Mouse (Mus musculus) testis, adult 2 months (tissue): ENCODE results near the gene Sgsh. TPM values are rescaled to one million over a fixed set of nuclear protein-coding genes. Genes with fewer than 3 reads are reported as not detected.
A peak's percentile ranks its signal among the peaks of the same experiment; 100 is the strongest.

Experiments used
- H3K27ac ChIP-seq: fragments of 200-500 bp; 2 replicates; pipeline ENCODE4 v1.5.1; 2012; ENCODE audit warnings: low read depth, low read length; ENCODE audit not compliant: control insufficient read depth, insufficient read depth
- H3K27me3 ChIP-seq: fragments of 200-500 bp; 2 replicates; pipeline ENCODE4 v1.6.1; 2012; ENCODE audit warnings: mild to moderate bottlenecking, low read length, moderate library complexity; ENCODE audit not compliant: control insufficient read depth, insufficient read depth
- H3K36me3 ChIP-seq: fragments of 200-500 bp; 2 replicates; pipeline ENCODE4 v1.6.1; 2012; ENCODE audit warnings: mild to moderate bottlenecking, low read length; ENCODE audit not compliant: control insufficient read depth, insufficient read depth
- H3K4me1 ChIP-seq: fragments of 200-500 bp; 2 replicates; pipeline ENCODE4 v1.6.1; 2012; ENCODE audit warnings: low read length; ENCODE audit not compliant: control insufficient read depth, insufficient read depth
- H3K4me3 ChIP-seq: fragments of 200-500 bp; 2 replicates; pipeline ENCODE4 v1.5.1; 2012; ENCODE audit warnings: low read depth, mild to moderate bottlenecking, low read length, moderate library complexity, mixed read lengths; ENCODE audit not compliant: control insufficient read depth
- CTCF ChIP-seq: fragments of 200-500 bp; IDR thresholded peaks from 2 replicates; pipeline ENCODE4 v1.5.1; 2012; ENCODE audit warnings: low read depth, mild to moderate bottlenecking, inconsistent platforms, low read length, moderate library complexity; ENCODE audit not compliant: control insufficient read depth, insufficient read depth, insufficient replicate concordance
- POLR2A ChIP-seq: fragments of 200-500 bp; IDR thresholded peaks from 2 replicates; pipeline ENCODE4 v1.6.1; 2012; ENCODE audit warnings: low read depth, mild to moderate bottlenecking, inconsistent platforms, low read length, moderate library complexity; ENCODE audit not compliant: control insufficient read depth
- polyA plus RNA-seq: library from polyadenylated mRNA; depleted of rRNA; stranded (reverse); fragments of >200 nt; gene quantifications from 2 replicates; pipeline ENCODE4 v1.2.3, GENCODE M21; 2012

Sgsh gene
- polyA plus RNA-seq, 1 experiment, result 13.8 TPM

DNA sequence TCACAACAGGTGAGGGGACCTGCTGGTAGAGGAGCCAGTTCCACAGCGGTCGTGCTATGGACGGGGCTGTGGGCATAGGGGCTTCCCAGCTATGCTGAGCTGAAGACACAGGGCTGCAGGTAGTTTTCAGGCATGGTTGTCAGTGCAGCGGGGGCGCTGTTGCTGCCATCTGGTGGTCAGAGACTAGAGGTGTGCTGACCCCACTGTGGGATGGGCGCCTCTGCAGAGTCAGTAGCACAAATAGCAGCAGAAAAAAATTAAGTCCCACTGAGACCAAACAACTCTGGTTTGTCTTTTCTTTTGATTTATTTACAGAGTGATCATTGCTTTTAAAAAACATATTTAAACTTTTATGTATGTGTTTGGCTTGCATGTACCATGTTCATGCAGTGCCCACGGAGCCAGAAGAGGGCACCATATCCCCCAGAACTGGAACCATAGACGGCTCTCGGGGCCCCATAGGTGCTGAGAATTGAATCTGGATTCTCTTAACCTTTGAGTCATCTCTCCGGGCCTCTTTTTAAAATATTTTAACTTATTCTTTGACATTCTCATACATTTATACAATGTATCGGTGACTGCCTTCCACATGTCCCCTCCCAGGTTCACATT is 8.3 kb upstream of the Sgsh start:
- Histone ChIP-seq H3K27me3 (no peaks in the 10 kb centered on the region), H3K36me3 (no peaks in the 10 kb centered on the region), H3K27ac (no peak overlapping the region), H3K4me3 (no peak overlapping the region), H3K4me1 (no peaks in the 10 kb centered on the region)
- TF ChIP-seq CTCF, result peak; percentile 78; the same call in 1 of the 2 replicates
- TF ChIP-seq POLR2A, result no peak

DNA sequence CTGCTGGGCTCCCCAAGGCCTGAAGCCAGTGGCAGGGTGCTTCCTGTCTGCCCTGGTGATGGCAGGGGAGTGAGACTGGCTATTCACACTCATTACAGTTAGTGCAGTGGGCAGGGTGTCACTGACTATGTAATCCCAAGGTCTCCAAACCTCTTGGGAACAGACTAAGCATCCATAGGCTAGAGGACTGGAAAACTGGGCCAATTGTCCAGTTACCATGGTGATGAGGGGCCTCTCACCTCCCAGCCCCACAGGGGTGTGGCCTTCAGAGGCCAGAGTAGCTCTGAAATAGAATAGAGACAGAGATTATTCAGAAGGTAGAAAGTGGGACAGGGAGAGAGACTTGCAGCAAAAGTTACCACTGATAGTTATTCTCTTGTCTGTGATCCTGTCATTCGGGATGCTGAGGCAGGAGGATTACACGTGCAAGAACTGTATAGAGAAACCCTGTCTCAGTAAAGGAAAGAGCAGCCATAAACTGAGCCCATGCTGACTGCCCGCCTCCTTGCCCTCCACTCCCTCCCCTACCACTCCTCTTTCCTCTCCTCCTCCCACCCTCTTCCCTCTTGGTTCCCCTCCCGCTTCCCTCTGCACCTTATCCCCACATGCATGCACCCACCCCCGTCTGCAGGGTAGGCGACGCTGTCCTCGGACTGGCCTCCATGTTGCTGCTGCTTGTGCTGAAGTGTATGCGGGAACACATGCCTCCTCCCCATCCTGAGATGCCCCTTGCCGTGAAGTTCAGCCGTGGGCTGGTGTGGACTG is 7.6 kb upstream of the Sgsh start:
- Histone ChIP-seq H3K36me3 (no peaks in the 10 kb centered on the region), H3K27ac (no peak overlapping the region), H3K27me3 (no peaks in the 10 kb centered on the region), H3K4me1 (no peaks in the 10 kb centered on the region), H3K4me3 (no peak overlapping the region)
- no peak for TF ChIP-seq POLR2A
- no peak for TF ChIP-seq CTCF

- no peaks in the 10 kb centered on the region for H3K36me3 ChIP-seq
- no peaks in the 10 kb centered on the region for H3K27me3 ChIP-seq
- TF ChIP-seq POLR2A (no peak; the same call in 1 of the 2 replicates), CTCF (no peak)
- no peak overlapping the region for H3K27ac ChIP-seq
- H3K4me1 ChIP-seq, result peaks cover 10% of the 10 kb centered on the region
- no peak overlapping the region for H3K4me3 ChIP-seq
These were observed 3.8 kb upstream of the Sgsh start for GRCm38 (mm10) chr11:119359089-119359488.

- peaks cover 10% of the 10 kb centered on the region for H3K4me1 ChIP-seq
- H3K27ac ChIP-seq, result peak overlapping the region; percentile 56
These were observed 416 bp downstream of the Sgsh start for GRCm38 (mm10) chr11:119354798-119355442.

GRCm38 (mm10) chr11:119353946-119354345 is 1.4 kb downstream of the Sgsh start:
- TF ChIP-seq POLR2A (0 out of 2 replicates have a peak, but pooled peaks have one; percentile 2), CTCF (no peak)
- Histone ChIP-seq H3K27me3 (no peaks in the 10 kb centered on the region), H3K4me3 (no peak overlapping the region), H3K4me1 (peaks cover 10% of the 10 kb centered on the region), H3K36me3 (no peaks in the 10 kb centered on the region), H3K27ac (no peak overlapping the region)

More at GRCm38 (mm10) chr11:119354798-119355442, 416 bp downstream of the Sgsh start:
- no peaks in the 10 kb centered on the region for H3K27me3 ChIP-seq
- no peak for TF ChIP-seq CTCF
- TF ChIP-seq POLR2A, result no peak
- H3K4me3 ChIP-seq, result peak overlapping the region; percentile 87
- no peaks in the 10 kb centered on the region for H3K36me3 ChIP-seq

DNA sequence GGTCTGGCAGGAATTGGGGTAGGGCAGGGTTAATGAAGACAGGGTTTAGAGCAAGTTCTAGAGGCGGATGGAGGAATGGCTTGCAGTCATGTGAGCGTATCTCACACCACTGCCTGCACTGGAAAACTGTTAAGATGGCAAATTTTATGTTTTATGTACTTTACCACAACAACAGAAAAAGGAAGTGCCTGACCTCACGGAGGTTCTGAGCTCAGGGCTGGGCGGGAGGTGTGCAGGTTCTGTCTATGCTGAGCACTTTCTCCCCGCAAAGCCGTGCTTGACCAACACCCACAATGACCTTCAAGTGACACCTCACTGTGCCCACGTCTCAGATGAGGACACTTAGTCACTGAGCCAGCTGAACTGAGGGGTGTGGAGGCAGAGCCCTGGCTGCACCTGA is 3.2 kb downstream of the Sgsh start:
- Histone ChIP-seq H3K4me1 (peaks cover 10% of the 10 kb centered on the region), H3K36me3 (no peaks in the 10 kb centered on the region), H3K27ac (no peak overlapping the region), H3K4me3 (no peak overlapping the region), H3K27me3 (no peaks in the 10 kb centered on the region)
- TF ChIP-seq POLR2A (no peak), CTCF (no peak)

- Histone ChIP-seq H3K4me3 (no peak overlapping the region), H3K27ac (no peak overlapping the region), H3K4me1 (no peaks in the 10 kb centered on the region), H3K27me3 (no peaks in the 10 kb centered on the region), H3K36me3 (no peaks in the 10 kb centered on the region)
- TF ChIP-seq CTCF (no peak), POLR2A (no peak)
These were observed 8.2 kb downstream of the Sgsh start for GRCm38 (mm10) chr11:119347125-119347524.
